Mouse (Mus musculus) G1E (cell line): ENCODE data around the gene Prss28.

Experiments used
- CTCF ChIP-seq: IDR thresholded peaks from 2 replicates; pipeline ENCODE4 v1.5.1; 2012; ENCODE audit warnings: low read depth, low read length, inconsistent platforms, mixed read lengths
- GATA2 ChIP-seq: IDR thresholded peaks from 2 replicates; pipeline ENCODE4 v1.6.1; 2012; ENCODE audit warnings: low read depth, low read length, inconsistent platforms, borderline replicate concordance
- POLR2AphosphoS5 ChIP-seq: IDR thresholded peaks from 2 replicates; pipeline ENCODE4 v1.6.1; 2012; ENCODE audit warnings: low read depth, low read length, inconsistent platforms; ENCODE audit not compliant: insufficient replicate concordance
- TAL1 ChIP-seq: conservative IDR thresholded peaks from 2 replicates; pipeline ENCODE4 v1.6.1; 2012; ENCODE audit warnings: low read depth, low read length, inconsistent platforms, mixed read lengths

GRCm38 (mm10) chr17:25290411-25290810 is 18.0 kb upstream of the Prss28 start:
- TF ChIP-seq CTCF (no peak), GATA2 (no peak), POLR2AphosphoS5 (no peak), TAL1 (no peak)
